Mouse (Mus musculus): ENCODE measurements around the gene Chn2. TPM values are rescaled to one million over a fixed set of nuclear protein-coding genes. Genes with fewer than 3 reads are reported as not detected.

The Chn2 gene
- total and polyA plus RNA-seq, 3 experiments, result not detected

DNA sequence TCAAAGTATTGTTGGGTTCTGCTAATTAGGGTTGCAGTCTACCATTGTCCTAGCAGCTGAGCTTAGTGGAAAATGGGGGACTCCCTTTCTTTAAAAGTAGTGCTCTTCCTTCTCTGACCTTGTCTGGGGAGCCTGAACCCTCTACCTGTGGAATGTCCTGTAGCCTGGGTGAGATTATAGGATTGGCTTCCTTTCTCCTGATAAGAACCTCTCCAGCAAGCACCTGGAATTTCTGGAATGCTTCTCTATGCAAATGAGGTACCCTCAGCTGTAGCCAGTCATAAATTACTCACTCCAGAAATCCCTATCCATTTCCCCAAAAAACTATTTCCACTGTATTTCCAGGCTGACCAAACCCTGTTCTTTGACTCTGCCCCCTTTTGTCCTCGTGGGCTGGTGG lies 10.6 kb upstream of the Chn2 start:
- no peak for DNase-seq (ENCODE audit: extremely low read depth)
- dilution Hi-C loops (cut with MboI; ENCODE audit: extremely low pct_ligation_motif_present, extremely low pct_unique_long_range_greater_than_20kb, low sequenced_read_pairs), result no loop called here
- H3K4me2 ChIP-seq (ENCODE audit: insufficient read depth, low read depth, poor library complexity, severe bottlenecking), result no peak overlapping the region
- H3K27me3 ChIP-seq (replicated peaks), result no peaks in the 10 kb centered on the region
- H3K36me3 ChIP-seq (replicated peaks in 1 of 2; ENCODE audit: control insufficient read depth in 1 of 2, insufficient read depth in 1 of 2, low read length in 1 of 2), result no peaks in the 10 kb centered on the region
- no peak overlapping the region for H3K9ac ChIP-seq (ENCODE audit: insufficient read depth, low read depth)
- H3K79me2 ChIP-seq (replicated peaks; ENCODE audit: control insufficient read depth, extremely low read depth, insufficient read depth, poor library complexity, severe bottlenecking), result no peaks in the 10 kb centered on the region
- in situ Hi-C loops (cut with MboI; ENCODE audit: low pct_ligation_motif_present, low pct_unique_long_range_greater_than_20kb, low sequenced_read_pairs), result no loop called here
- H3K27ac ChIP-seq (ENCODE audit: insufficient read depth, low read depth), result no peak overlapping the region
- TF ChIP-seq SMC3 (IDR thresholded peaks at IDR 0.05; ENCODE audit: low read depth, low read length) (no peak), PAX5 (IDR thresholded peaks at IDR 0.05; ENCODE audit: low read length) (no peak)
- peaks cover 0 to 8% of the 10 kb centered on the region in 2 experiments; a peak in 2 of 4 replicates for H3K4me1 ChIP-seq (ENCODE audit: control insufficient read depth in 1 of 2, insufficient read depth in 2 of 2)
- no peaks in the 10 kb centered on the region for H3K9me3 ChIP-seq (replicated peaks; ENCODE audit: low read length)
- no peak overlapping the region for H3K4me3 ChIP-seq (replicated peaks in 1 of 3; ENCODE audit: low read depth in 2 of 3, low read length in 2 of 3, poor library complexity in 1 of 3)

DNA sequence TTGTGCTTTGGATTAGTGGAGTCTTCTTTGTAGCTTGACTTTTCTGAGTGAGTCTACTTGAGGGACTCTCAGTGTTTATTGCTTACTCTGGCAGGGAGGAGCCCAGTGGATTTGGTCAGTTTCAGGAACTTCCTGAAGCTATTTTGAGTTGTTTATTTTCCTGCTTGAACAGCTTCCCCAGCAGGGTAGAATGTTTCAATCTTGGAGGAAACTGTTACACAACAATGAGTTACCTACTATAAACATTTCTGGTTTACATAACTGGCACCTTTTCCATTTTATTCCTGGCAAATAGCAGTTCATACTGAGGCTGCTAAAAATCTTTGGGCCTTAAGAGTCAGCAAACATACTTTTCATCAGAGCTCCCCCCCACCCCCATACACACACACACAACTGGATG lies 9.0 kb upstream of the Chn2 start:
- dilution Hi-C loops (cut with MboI; ENCODE audit: extremely low pct_ligation_motif_present, extremely low pct_unique_long_range_greater_than_20kb, low sequenced_read_pairs), result no loop called here
- Histone ChIP-seq H3K4me1 (ENCODE audit: control insufficient read depth in 1 of 2, insufficient read depth in 2 of 2) (peaks cover 0 to 10% of the 10 kb centered on the region in 2 experiments; a peak in 2 of 4 replicates), H3K9ac (ENCODE audit: insufficient read depth, low read depth) (no peak overlapping the region), H3K79me2 (replicated peaks; ENCODE audit: control insufficient read depth, extremely low read depth, insufficient read depth, poor library complexity, severe bottlenecking) (no peaks in the 10 kb centered on the region), H3K9me3 (replicated peaks; ENCODE audit: low read length) (no peaks in the 10 kb centered on the region), H3K27ac (ENCODE audit: insufficient read depth, low read depth) (no peak overlapping the region), H3K4me3 (replicated peaks in 1 of 3; ENCODE audit: low read depth in 2 of 3, low read length in 2 of 3, poor library complexity in 1 of 3) (no peak overlapping the region), H3K36me3 (replicated peaks in 1 of 2; ENCODE audit: control insufficient read depth in 1 of 2, insufficient read depth in 1 of 2, low read length in 1 of 2) (no peaks in the 10 kb centered on the region), H3K27me3 (replicated peaks) (no peaks in the 10 kb centered on the region), H3K4me2 (ENCODE audit: insufficient read depth, low read depth, poor library complexity, severe bottlenecking) (no peak overlapping the region)
- DNase-seq (ENCODE audit: extremely low read depth), result no peak
- in situ Hi-C loops (cut with MboI; ENCODE audit: low pct_ligation_motif_present, low pct_unique_long_range_greater_than_20kb, low sequenced_read_pairs), result loop anchor here (10.0 kb wide), 2 partner anchors 134 to 194 kb away; no protein-coding TSS in a partner anchor
- TF ChIP-seq MEF2A (IDR thresholded peaks at IDR 0.05; ENCODE audit: borderline replicate concordance, low read depth, low read length) (no peak), JUN (IDR thresholded peaks at IDR 0.05; ENCODE audit: insufficient read depth, low read depth, low read length) (no peak), CTCF (conservative IDR thresholded peaks at IDR 0.05 in 1 of 2, IDR thresholded peaks at IDR 0.05 in 1 of 2; ENCODE audit: low read depth in 2 of 2, low read length in 2 of 2) (no peak), POLR2A (IDR thresholded peaks at IDR 0.05; ENCODE audit: low read depth, low read length) (no peak), E2F4 (IDR thresholded peaks at IDR 0.05; ENCODE audit: insufficient replicate concordance, low read depth, low read length) (no peak), MAFK (IDR thresholded peaks at IDR 0.05; ENCODE audit: insufficient replicate concordance, low read length) (no peak), MYC (IDR thresholded peaks at IDR 0.05; ENCODE audit: low read depth, low read length) (no peak), MAZ (IDR thresholded peaks at IDR 0.05; ENCODE audit: low read depth, low read length) (no peak), IRF4 (IDR thresholded peaks at IDR 0.05; ENCODE audit: low read depth, low read length) (no peak)

DNA sequence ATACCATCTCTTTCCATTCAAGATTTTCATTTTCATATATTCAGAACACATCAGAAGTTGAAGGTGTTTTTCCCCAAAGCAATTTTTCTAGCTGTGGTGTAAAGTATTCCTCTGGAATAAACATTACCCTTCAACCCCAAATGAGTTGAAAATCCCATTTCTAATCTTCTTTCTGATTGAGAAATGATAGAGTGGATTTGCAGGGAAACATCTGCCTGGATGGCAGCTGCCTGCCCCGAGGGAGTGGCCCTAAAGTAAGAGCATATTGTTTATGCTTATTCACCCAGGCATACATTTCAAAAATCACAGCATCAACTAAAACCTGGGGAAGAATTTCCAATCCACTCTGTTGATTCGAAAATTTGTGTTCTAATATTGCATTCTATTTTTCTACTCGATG lies 8.6 kb upstream of the Chn2 start:
- Histone ChIP-seq H3K27ac (ENCODE audit: insufficient read depth, low read depth) (no peak overlapping the region), H3K4me2 (ENCODE audit: insufficient read depth, low read depth, poor library complexity, severe bottlenecking) (no peak overlapping the region), H3K9ac (ENCODE audit: insufficient read depth, low read depth) (no peak overlapping the region), H3K4me3 (replicated peaks in 1 of 3; ENCODE audit: low read depth in 2 of 3, low read length in 2 of 3, poor library complexity in 1 of 3) (no peak overlapping the region), H3K9me3 (replicated peaks; ENCODE audit: low read length) (no peaks in the 10 kb centered on the region), H3K79me2 (replicated peaks; ENCODE audit: control insufficient read depth, extremely low read depth, insufficient read depth, poor library complexity, severe bottlenecking) (no peaks in the 10 kb centered on the region), H3K27me3 (replicated peaks) (no peaks in the 10 kb centered on the region), H3K36me3 (replicated peaks in 1 of 2; ENCODE audit: control insufficient read depth in 1 of 2, insufficient read depth in 1 of 2, low read length in 1 of 2) (no peaks in the 10 kb centered on the region), H3K4me1 (ENCODE audit: control insufficient read depth in 1 of 2, insufficient read depth in 2 of 2) (peaks cover 0 to 10% of the 10 kb centered on the region in 2 experiments; a peak in 2 of 4 replicates)
- in situ Hi-C loops (cut with MboI; ENCODE audit: low pct_ligation_motif_present, low pct_unique_long_range_greater_than_20kb, low sequenced_read_pairs) (loop anchor here (10.0 kb wide), 2 partner anchors 134 to 194 kb away; no protein-coding TSS in a partner anchor), dilution Hi-C loops (cut with MboI; ENCODE audit: extremely low pct_ligation_motif_present, extremely low pct_unique_long_range_greater_than_20kb, low sequenced_read_pairs) (no loop called here)
- DNase-seq (ENCODE audit: extremely low read depth), result no peak
- TF ChIP-seq POLR2A (IDR thresholded peaks at IDR 0.05; ENCODE audit: low read depth, low read length) (no peak), ELF1 (IDR thresholded peaks at IDR 0.05; ENCODE audit: low read depth, low read length) (no peak), CHD2 (IDR thresholded peaks at IDR 0.05; ENCODE audit: low read length) (no peak), CHD1 (IDR thresholded peaks at IDR 0.05; ENCODE audit: low read depth, low read length) (no peak), TBP (conservative IDR thresholded peaks at IDR 0.05; ENCODE audit: low read depth, low read length) (no peak), USF2 (conservative IDR thresholded peaks at IDR 0.05; ENCODE audit: low read depth, low read length) (no peak), MXI1 (IDR thresholded peaks at IDR 0.05; ENCODE audit: low read depth, low read length) (no peak), SMC3 (IDR thresholded peaks at IDR 0.05; ENCODE audit: low read depth, low read length) (no peak), UBTF (IDR thresholded peaks at IDR 0.05; ENCODE audit: low read depth, low read length) (no peak)
